Mouse (Mus musculus) brain, embryonic 14.5 days (tissue): ENCODE data around the gene March11.

ENCODE experiments used
- CTCF ChIP-seq: fragments of 200-500 bp; IDR thresholded peaks from 2 replicates; pipeline ENCODE4 v1.5.1; 2012; ENCODE audit warnings: inconsistent platforms, mild to moderate bottlenecking, moderate library complexity, borderline replicate concordance; ENCODE audit not compliant: insufficient read depth, insufficient read length; ENCODE audit errors: extremely low read depth
- POLR2A ChIP-seq: fragments of 200-500 bp; IDR thresholded peaks from 2 replicates; pipeline ENCODE4 v1.6.1; 2012; ENCODE audit warnings: mild to moderate bottlenecking, inconsistent platforms, borderline replicate concordance; ENCODE audit not compliant: poor library complexity, insufficient read depth, insufficient read length, severe bottlenecking; ENCODE audit errors: extremely low read depth

DNA sequence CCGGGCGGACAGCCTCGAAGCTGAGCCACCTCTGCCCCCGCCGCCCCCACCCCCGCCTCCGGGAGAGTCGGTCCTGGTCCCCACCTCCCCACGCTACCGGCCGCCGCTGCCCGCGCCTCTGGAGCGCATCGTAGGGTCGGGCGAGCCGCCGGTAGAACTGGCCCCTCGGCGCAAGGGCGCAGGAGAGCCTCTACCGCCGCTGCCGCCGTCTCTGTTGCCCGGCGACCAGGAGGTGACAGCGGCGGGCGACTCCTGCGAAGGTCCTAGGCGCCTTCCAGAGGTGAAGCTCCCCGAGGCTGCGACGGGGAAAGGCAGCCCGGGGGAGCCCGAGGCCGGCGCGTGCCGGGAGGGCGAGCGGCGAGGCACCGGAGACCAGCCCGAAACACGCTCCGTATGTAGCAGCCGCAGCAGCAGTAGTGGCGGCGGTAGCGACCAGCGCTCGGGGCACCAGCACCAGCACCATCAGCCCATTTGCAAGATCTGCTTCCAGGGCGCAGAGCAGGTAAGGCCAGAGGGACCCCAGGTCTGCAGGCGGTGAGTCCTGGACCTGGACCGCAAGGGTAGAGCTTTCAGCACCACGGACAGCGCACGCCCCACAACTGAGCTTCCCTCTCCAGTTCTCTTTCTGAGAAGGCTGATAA is 563 bp downstream of the March11 start:
- TF ChIP-seq CTCF (no peak), POLR2A (no peak)
